Mouse (Mus musculus) kidney, adult 2 months (tissue): ENCODE measurements around the gene AI837181. TPM values are rescaled to one million over a fixed set of nuclear protein-coding genes. Genes with fewer than 3 reads are reported as not detected.
"Not testable (repeated sequence)": the region's sequence is repeated elsewhere in the genome, so short reads cannot be mapped to it uniquely, and the experiment has no call there.

Source experiments
- DNase-seq: peaks from one replicate; pipeline ENCODE4 v3.0.0; 2021
- H3K27ac ChIP-seq: fragments of 200-500 bp; 2 replicates; pipeline ENCODE4 v1.5.1; 2012; ENCODE audit warnings: low read depth, low read length, control low read depth, inconsistent platforms; ENCODE audit not compliant: insufficient read depth
- H3K27me3 ChIP-seq: fragments of 200-500 bp; replicated peaks from 2 replicates; pipeline ENCODE4 v1.6.1; 2012; ENCODE audit warnings: mild to moderate bottlenecking, moderate library complexity, low read length, inconsistent platforms; ENCODE audit not compliant: control insufficient read depth, insufficient read depth
- H3K36me3 ChIP-seq: fragments of 200-500 bp; 2 replicates; pipeline ENCODE4 v1.6.1; 2012; ENCODE audit warnings: mild to moderate bottlenecking, moderate library complexity, low read length, inconsistent platforms; ENCODE audit not compliant: control insufficient read depth, insufficient read depth
- H3K4me1 ChIP-seq: fragments of 200-500 bp; 2 replicates; pipeline ENCODE4 v1.6.1; 2011; ENCODE audit warnings: low read length; ENCODE audit not compliant: control insufficient read depth, insufficient read depth
- H3K4me3 ChIP-seq: fragments of 200-500 bp; 2 replicates; pipeline ENCODE4 v1.5.1; 2011; ENCODE audit warnings: mild to moderate bottlenecking, low read depth, low read length, control low read depth; ENCODE audit not compliant: insufficient read depth
- CTCF ChIP-seq: fragments of 200-500 bp; conservative IDR thresholded peaks from 2 replicates; pipeline ENCODE4 v1.5.1; 2011; ENCODE audit warnings: low read depth, mild to moderate bottlenecking, control low read depth, low read length, moderate library complexity, mixed read lengths; ENCODE audit not compliant: insufficient read depth, insufficient read length
- POLR2A ChIP-seq: fragments of 200-500 bp; IDR thresholded peaks from one replicate; pipeline ENCODE4 v1.6.1; 2011; ENCODE audit warnings: low read depth, low read length, control low read depth
- WGBS: fragments of 180-500 bp; shearing (Covaris S2); methylation state at CpG from one replicate; pipeline ENCODE4 v1.1.7; 2018; 5-methylcytosine and 5-hydroxymethylcytosine counted together
- polyA plus RNA-seq: library from polyadenylated mRNA; depleted of rRNA; stranded (reverse); fragments of >200 nt; gene quantifications from 2 replicates; pipeline ENCODE4 v1.2.3, GENCODE M21; 2012

AI837181 gene
- polyA plus RNA-seq, 1 experiment: 71.4 TPM

DNA sequence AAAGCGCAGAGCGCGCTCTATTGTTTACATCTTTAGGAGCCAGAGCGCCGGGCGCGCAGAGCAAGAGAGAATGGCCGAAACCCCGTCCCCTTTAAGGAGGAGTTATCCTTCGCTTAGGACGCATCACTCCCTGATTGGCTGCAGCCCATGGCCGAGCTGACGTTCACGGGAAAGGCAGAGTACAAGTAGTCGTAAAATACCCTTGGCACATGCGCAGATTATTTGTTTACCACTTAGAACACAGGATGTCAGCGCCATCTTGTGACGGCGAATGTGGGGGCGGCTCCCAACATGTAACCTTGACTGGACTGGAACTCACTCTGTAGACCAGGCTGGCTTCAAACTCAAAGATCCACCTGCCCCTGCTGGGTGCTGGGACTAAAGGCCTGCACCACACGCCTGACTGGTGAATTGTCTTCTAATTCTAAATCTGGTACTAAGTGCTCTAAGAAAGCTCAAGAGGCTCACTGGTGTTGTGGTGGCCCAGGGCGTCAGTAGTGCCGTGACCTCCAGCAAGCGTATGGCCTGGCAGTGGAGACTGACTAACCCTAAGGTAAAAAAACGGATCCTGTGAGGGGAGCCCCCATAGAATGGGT, 18.3 kb upstream of the AI837181 start:
- TF ChIP-seq POLR2A: peak; percentile 31
- DNase-seq: peak; percentile 77
- H3K27me3 ChIP-seq, H3K36me3 ChIP-seq: not testable (repeated sequence)
- H3K27ac ChIP-seq: peak overlapping the region; percentile 99
- peaks cover 16% of the 10 kb centered on the region for H3K4me1 ChIP-seq
- 19% methylated on average over 24 of the region's 25 CpGs for WGBS
- H3K4me3 ChIP-seq: peak overlapping the region; percentile 89

DNA sequence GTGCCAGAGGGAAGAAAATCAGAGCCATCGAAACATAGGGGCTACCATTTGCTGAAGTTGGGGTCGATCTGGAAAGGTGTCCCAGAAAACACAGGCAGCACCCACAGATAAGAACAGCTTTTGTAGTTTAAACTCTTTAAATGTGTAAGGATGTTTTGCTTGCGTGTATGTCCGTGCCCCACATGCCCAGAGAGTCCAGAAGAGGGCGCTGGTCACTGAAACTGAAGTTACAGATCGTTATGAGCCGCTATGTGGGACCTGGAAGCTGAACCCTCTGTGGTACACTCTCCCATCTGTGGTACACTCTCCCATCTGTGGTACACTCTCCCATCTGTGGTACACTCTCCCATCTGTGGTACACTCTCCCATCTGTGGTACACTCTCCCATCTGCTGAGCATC, 17.8 kb upstream of the AI837181 start:
- Histone ChIP-seq H3K4me3 (peak overlapping the region; percentile 89), H3K27me3 (no peaks in the 10 kb centered on the region), H3K27ac (peak overlapping the region; percentile 99), H3K4me1 (peaks cover 16% of the 10 kb centered on the region), H3K36me3 (no peaks in the 10 kb centered on the region)
- DNase-seq: peak; percentile 82
- TF ChIP-seq CTCF (peak; percentile 79), POLR2A (no peak)
- 12% methylated on average over 7 of the region's 7 CpGs for WGBS

DNA sequence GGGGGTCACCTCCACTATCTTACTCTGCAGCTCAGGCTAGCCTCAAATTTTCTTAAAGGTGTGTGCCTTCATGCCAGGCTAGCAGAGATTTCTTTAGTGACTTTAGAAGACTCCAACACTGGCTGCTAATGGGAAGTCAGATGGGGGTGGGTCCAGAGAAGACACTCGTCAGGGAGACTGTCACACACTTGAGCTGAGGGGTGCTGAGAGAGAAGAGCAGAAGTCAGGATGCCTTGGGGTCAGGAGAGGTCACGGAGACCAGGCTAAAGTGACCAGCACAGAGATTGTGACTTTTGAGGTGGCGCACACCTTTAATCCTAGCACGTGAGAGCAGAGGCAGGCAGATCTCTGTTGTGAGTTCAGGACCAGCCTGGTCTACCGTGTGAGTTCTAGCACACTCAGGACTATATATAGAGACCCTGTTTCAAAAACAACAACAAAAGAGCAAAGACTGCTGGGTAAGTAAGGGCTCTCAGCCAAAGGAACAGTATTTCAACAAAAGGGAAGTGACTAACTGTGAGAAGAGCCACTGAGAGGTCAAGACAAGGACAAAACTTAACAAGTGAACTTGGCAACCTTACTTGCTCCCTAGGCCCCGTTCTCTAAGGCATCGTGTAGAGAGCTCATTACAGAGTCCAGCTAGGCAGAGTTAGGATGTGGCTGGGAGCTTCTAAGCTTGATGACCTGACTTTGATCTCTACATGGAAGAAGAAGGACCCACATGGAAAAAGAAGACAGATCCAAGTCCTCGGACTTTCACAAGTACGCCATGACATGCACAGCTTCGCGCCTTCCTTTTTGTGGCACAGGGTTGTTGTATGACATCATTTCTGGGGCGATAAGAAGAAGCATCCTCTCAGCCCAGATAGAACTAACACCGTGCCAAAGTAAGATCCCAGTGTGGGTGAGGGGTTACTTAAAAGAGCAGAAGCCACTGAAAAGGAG, 16.6 kb upstream of the AI837181 start:
- WGBS: 59% methylated on average over 13 of the region's 13 CpGs
- Histone ChIP-seq H3K27ac (peak overlapping the region; percentile 99), H3K4me3 (peak overlapping the region; percentile 10; the same call in 1 of the 2 replicates), H3K4me1 (peaks cover 16% of the 10 kb centered on the region), H3K27me3 (no peaks in the 10 kb centered on the region), H3K36me3 (no peaks in the 10 kb centered on the region)
- DNase-seq: peak; percentile 82
- TF ChIP-seq POLR2A (peak; percentile 12), CTCF (no peak)

DNA sequence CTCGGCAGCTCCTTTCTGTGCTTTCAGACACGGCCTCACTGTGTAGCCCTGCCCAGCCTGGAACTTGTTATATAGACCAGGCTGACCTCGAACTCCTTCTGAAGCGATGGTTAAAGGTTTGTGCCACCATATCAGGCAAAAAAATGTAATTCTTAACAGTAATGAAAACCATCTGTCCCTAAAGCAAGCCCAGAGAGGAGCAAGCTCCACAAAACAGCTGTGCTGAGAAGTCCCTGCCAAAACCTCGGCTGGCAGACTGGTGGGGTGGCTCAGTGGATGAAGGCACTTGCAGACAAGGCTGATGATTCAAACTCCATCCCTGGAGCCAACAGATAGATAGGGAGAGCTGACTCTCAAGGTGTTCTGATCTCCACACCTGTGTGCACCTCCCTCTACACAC, 15.9 kb upstream of the AI837181 start:
- 71% methylated on average over 5 of the region's 5 CpGs for WGBS
- Histone ChIP-seq H3K27me3 (no peaks in the 10 kb centered on the region), H3K27ac (peak overlapping the region; percentile 99), H3K36me3 (no peaks in the 10 kb centered on the region), H3K4me1 (peaks cover 16% of the 10 kb centered on the region), H3K4me3 (no peak overlapping the region)
- TF ChIP-seq CTCF (no peak), POLR2A (no peak)
- DNase-seq: no peak

DNA sequence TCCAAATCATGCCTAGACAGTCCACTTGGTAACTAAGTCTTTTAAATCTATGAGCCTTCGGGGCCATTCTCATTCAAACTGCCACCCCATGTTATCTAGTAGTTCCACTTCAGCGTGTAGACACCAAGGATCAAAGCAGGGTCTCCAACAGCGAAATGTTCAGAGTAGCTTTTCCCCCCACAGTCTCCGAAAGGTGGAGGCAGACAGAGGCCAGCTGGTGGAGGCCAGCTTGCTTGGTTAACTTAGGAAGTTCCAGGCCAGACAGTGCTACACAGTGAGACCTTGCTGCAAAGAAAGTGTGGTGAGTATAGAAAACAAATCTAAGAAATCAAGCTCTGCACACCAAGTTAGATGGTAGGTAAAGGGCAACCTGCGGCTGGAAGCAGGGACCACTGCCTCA, 14.3 kb upstream of the AI837181 start:
- WGBS: 84% methylated on average over 5 of the region's 5 CpGs
- H3K27ac ChIP-seq: no peak overlapping the region
- H3K4me1 ChIP-seq: peaks cover 15% of the 10 kb centered on the region
- no peak for DNase-seq
- no peak overlapping the region for H3K4me3 ChIP-seq
- no peaks in the 10 kb centered on the region for H3K27me3 ChIP-seq
- H3K36me3 ChIP-seq: no peaks in the 10 kb centered on the region
- TF ChIP-seq CTCF: no peak
- TF ChIP-seq POLR2A: no peak

DNA sequence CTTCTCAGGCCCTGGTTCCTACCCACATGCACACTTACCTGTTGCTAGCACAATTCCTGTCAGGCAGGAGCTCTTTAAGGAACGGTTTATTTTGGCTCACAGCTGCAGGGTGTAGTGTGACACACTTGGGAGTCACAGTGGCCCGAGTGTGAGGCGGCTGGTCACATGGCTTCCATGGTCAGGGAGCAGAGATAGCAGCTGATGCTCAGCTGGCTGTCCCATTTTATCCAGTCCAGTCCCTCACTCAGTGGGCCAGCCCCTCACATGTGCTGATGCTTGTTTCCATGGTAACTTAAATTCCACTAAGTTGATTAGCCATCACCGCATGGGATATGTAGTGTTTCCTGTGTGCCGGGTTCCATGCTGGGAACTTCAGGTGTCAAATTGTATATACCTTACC, 13.0 kb upstream of the AI837181 start:
- no peak overlapping the region for H3K27ac ChIP-seq
- peaks cover 12% of the 10 kb centered on the region for H3K4me1 ChIP-seq
- no peak overlapping the region for H3K4me3 ChIP-seq
- WGBS: 39% methylated on average over 5 of the region's 5 CpGs
- DNase-seq: no peak
- H3K27me3 ChIP-seq: no peaks in the 10 kb centered on the region
- TF ChIP-seq POLR2A: no peak
- TF ChIP-seq CTCF: no peak
- no peaks in the 10 kb centered on the region for H3K36me3 ChIP-seq

DNA sequence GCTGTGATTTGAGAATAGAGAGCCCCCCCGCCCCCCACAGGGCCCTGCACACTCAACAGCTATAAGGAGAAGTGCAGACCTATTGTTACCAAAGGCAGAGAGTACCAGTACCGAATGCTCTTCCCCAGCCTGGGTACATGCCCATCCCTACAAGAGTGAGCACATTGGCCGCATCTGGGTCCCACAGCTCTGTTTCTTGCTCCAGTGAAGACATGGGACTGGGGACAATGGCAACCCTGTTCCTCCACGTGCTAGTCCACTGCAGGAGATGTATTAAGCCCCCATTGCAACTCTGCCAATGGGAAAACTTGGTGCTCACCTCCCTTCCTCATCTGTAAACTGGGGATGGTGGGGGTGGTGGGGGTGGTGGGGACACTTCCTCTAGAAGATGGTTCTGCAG, 11.1 kb upstream of the AI837181 start:
- no peak for DNase-seq
- no peak overlapping the region for H3K4me3 ChIP-seq
- H3K27ac ChIP-seq: no peak overlapping the region
- TF ChIP-seq CTCF (no peak), POLR2A (no peak)
- 85% methylated on average over 4 of the region's 4 CpGs for WGBS
- peaks cover 1% of the 10 kb centered on the region; the same call in 1 of the 2 replicates for H3K4me1 ChIP-seq
- no peaks in the 10 kb centered on the region for H3K36me3 ChIP-seq
- no peaks in the 10 kb centered on the region for H3K27me3 ChIP-seq
